Mouse (Mus musculus) ES-E14 (cell line): ENCODE data around the gene Tent4a.

Experiments
- CHD2 ChIP-seq: IDR thresholded peaks from 2 replicates; pipeline ENCODE4 v1.6.1; 2014; ENCODE audit warnings: mild to moderate bottlenecking, low read depth, low read length, inconsistent platforms
- HCFC1 ChIP-seq: IDR thresholded peaks from 2 replicates; pipeline ENCODE4 v1.6.1; 2012; ENCODE audit warnings: low read length, inconsistent platforms, borderline replicate concordance; ENCODE audit not compliant: insufficient read depth
- MAFK ChIP-seq: IDR thresholded peaks from 2 replicates; pipeline ENCODE4 v1.6.1; 2014; ENCODE audit warnings: mild to moderate bottlenecking, low read depth, low read length, inconsistent platforms; ENCODE audit not compliant: insufficient read depth
- ZC3H11A ChIP-seq: IDR thresholded peaks from 2 replicates; pipeline ENCODE4 v1.6.1; 2012; ENCODE audit warnings: low read depth, mild to moderate bottlenecking, inconsistent platforms, low read length, borderline replicate concordance

DNA sequence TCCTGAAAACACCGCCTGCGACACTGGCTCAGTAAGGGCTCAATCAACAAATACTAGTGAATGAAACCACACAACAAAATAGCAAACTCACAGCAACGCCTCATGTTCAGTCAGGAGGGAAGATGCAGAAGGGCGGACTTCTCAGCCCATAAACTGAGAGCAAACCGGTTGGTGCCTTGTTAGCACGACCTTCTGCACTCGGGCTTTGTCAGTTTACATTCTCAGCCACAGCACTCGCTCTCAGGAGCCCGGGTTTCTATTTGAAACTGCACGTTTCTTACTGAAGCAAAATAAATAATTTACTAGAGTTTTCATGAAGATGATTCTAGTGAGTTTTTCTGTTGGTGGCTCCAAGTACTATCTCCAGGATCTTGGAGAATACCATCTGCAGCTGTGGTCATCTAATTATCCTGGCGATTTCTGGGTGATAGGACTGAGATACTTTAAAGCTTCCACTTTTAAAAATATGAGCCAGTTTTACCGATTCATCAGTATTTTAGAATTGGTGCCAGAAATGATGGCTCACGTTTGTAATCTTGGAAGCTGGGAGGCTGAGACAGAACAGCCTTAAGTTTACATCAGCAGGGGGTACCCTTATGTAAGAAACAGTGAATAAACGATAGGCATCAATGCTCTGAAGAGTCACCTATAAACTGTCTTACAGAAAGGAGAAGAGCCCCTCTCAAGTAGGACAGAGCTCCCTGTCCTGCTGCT is 10.8 kb downstream of the Tent4a start:
- TF ChIP-seq MAFK, result no peak
- no peak for TF ChIP-seq HCFC1
- no peak for TF ChIP-seq ZC3H11A
- no peak for TF ChIP-seq CHD2
